Mouse (Mus musculus): ENCODE measurements around the gene Fkbp9. TPM values are rescaled to one million over a fixed set of nuclear protein-coding genes. Genes with fewer than 3 reads are reported as not detected.

The Fkbp9 gene
- polyA plus RNA-seq, 1 experiment, result 211 TPM

- Histone ChIP-seq H3K4me3 (ENCODE audit: low read depth, low read length) (no peak overlapping the region), H3K27me3 (ENCODE audit: control insufficient read depth, insufficient read depth, low read length, poor library complexity, severe bottlenecking) (no peaks in the 10 kb centered on the region), H3K9ac (ENCODE audit: low read depth, poor library complexity, severe bottlenecking) (no peak overlapping the region), H3K9me3 (replicated peaks; ENCODE audit: control insufficient read depth, insufficient read depth, low read length, poor library complexity, severe bottlenecking) (no peaks in the 10 kb centered on the region), H3K4me1 (ENCODE audit: control insufficient read depth, insufficient read depth, low read length) (no peaks in the 10 kb centered on the region), H3K36me3 (ENCODE audit: control insufficient read depth, insufficient read depth, low read length, poor library complexity, severe bottlenecking) (no peaks in the 10 kb centered on the region), H3K27ac (ENCODE audit: insufficient read depth, low read length) (no peak overlapping the region)
- TF ChIP-seq POLR2A (IDR thresholded peaks at IDR 0.05; ENCODE audit: insufficient read depth, low read length) (no peak), EP300 (IDR thresholded peaks at IDR 0.05; ENCODE audit: insufficient read depth, low read depth, low read length) (no peak), CTCF (IDR thresholded peaks at IDR 0.05; ENCODE audit: low read depth, low read length) (no peak)
Observed at GRCm38 (mm10) chr6:56919330-56920044, 87.6 kb downstream of the Fkbp9 start.

GRCm38 (mm10) chr6:56920222-56921092 is 88.6 kb downstream of the Fkbp9 start:
- TF ChIP-seq EP300 (IDR thresholded peaks at IDR 0.05; ENCODE audit: insufficient read depth, low read depth, low read length), result no peak
- no peak for TF ChIP-seq CTCF (IDR thresholded peaks at IDR 0.05; ENCODE audit: low read depth, low read length)
- H3K27ac ChIP-seq (ENCODE audit: insufficient read depth, low read length), result no peak overlapping the region
- H3K4me3 ChIP-seq (ENCODE audit: low read depth, low read length), result no peak overlapping the region
- H3K36me3 ChIP-seq (ENCODE audit: control insufficient read depth, insufficient read depth, low read length, poor library complexity, severe bottlenecking), result no peaks in the 10 kb centered on the region
- H3K4me1 ChIP-seq (ENCODE audit: control insufficient read depth, insufficient read depth, low read length), result no peaks in the 10 kb centered on the region
- no peaks in the 10 kb centered on the region for H3K27me3 ChIP-seq (ENCODE audit: control insufficient read depth, insufficient read depth, low read length, poor library complexity, severe bottlenecking)
- no peak overlapping the region for H3K9ac ChIP-seq (ENCODE audit: low read depth, poor library complexity, severe bottlenecking)
- H3K9me3 ChIP-seq (replicated peaks; ENCODE audit: control insufficient read depth, insufficient read depth, low read length, poor library complexity, severe bottlenecking), result no peaks in the 10 kb centered on the region; the same call in 1 of the 2 replicates

- no peaks in the 10 kb centered on the region for H3K36me3 ChIP-seq (ENCODE audit: control insufficient read depth, insufficient read depth, low read length, poor library complexity, severe bottlenecking)
- H3K4me1 ChIP-seq (ENCODE audit: control insufficient read depth, insufficient read depth, low read length), result no peaks in the 10 kb centered on the region
- TF ChIP-seq EP300 (IDR thresholded peaks at IDR 0.05; ENCODE audit: insufficient read depth, low read depth, low read length), result no peak
- TF ChIP-seq CTCF (IDR thresholded peaks at IDR 0.05; ENCODE audit: low read depth, low read length), result no peak
- TF ChIP-seq POLR2A (IDR thresholded peaks at IDR 0.05; ENCODE audit: insufficient read depth, low read length), result no peak
- peak overlapping the region; percentile 74 for H3K4me3 ChIP-seq (ENCODE audit: low read depth, low read length)
- H3K9me3 ChIP-seq (replicated peaks; ENCODE audit: control insufficient read depth, insufficient read depth, low read length, poor library complexity, severe bottlenecking), result no peaks in the 10 kb centered on the region; the same call in 1 of the 2 replicates
- H3K27ac ChIP-seq (ENCODE audit: insufficient read depth, low read length), result no peak overlapping the region
- H3K27me3 ChIP-seq (ENCODE audit: control insufficient read depth, insufficient read depth, low read length, poor library complexity, severe bottlenecking), result no peaks in the 10 kb centered on the region
- peak overlapping the region; percentile 46 for H3K9ac ChIP-seq (ENCODE audit: low read depth, poor library complexity, severe bottlenecking)
Observed at GRCm38 (mm10) chr6:56923331-56923725, 91.5 kb downstream of the Fkbp9 start.

- H3K9ac ChIP-seq (ENCODE audit: low read depth, poor library complexity, severe bottlenecking), result peak within 1 kb of the TSS; percentile 46
- no peaks in the 10 kb centered on the region for H3K4me1 ChIP-seq (ENCODE audit: control insufficient read depth, insufficient read depth, low read length)
- H3K27me3 ChIP-seq (ENCODE audit: control insufficient read depth, insufficient read depth, low read length, poor library complexity, severe bottlenecking), result no peaks in the 10 kb centered on the region
- peak within 1 kb of the TSS; percentile 66 for H3K27ac ChIP-seq (ENCODE audit: insufficient read depth, low read length)
- H3K4me3 ChIP-seq (ENCODE audit: low read depth, low read length), result peak within 1 kb of the TSS; percentile 85
- TF ChIP-seq EP300 (IDR thresholded peaks at IDR 0.05; ENCODE audit: insufficient read depth, low read depth, low read length) (no peak), CTCF (IDR thresholded peaks at IDR 0.05; ENCODE audit: low read depth, low read length) (no peak), POLR2A (IDR thresholded peaks at IDR 0.05; ENCODE audit: insufficient read depth, low read length) (no peak)
- no peaks in the 10 kb centered on the region for H3K36me3 ChIP-seq (ENCODE audit: control insufficient read depth, insufficient read depth, low read length, poor library complexity, severe bottlenecking)
- H3K9me3 ChIP-seq (replicated peaks; ENCODE audit: control insufficient read depth, insufficient read depth, low read length, poor library complexity, severe bottlenecking), result no peaks in the 10 kb centered on the region; the same call in 1 of the 2 replicates
Observed at GRCm38 (mm10) chr6:56923726-56924707, 92.2 kb downstream of the Fkbp9 start, which contains the start of the genes Nt5c3 and Vmn1r4. Nt5c3 (minus strand) TSS chr6:56923932. Vmn1r4 (plus strand) TSS chr6:56924015.

Other genes starting within 250 kb of the Fkbp9 start
- gene Lsm5, start 127.3 kb upstream of the Fkbp9 start, polyA plus RNA-seq (2011; ENCODE audit: insufficient read depth, insufficient read length, low read depth, missing spikeins), result 149 and 182 TPM in 2 replicates
- gene Avl9, start 117.2 kb upstream of the Fkbp9 start, polyA plus RNA-seq (2011; ENCODE audit: insufficient read depth, insufficient read length, low read depth, missing spikeins), result 23.8 and 26.2 TPM in 2 replicates
- 92.8 and 99.1 TPM in 2 replicates for gene Kbtbd2, start 34.2 kb upstream of the Fkbp9 start, polyA plus RNA-seq (2011; ENCODE audit: insufficient read depth, insufficient read length, low read depth, missing spikeins)
- 19.6 and 21.4 TPM in 2 replicates for gene Nt5c3, start 91.9 kb downstream of the Fkbp9 start, polyA plus RNA-seq (2011; ENCODE audit: insufficient read depth, insufficient read length, low read depth, missing spikeins)
- gene Vmn1r4, start 92.0 kb downstream of the Fkbp9 start, polyA plus RNA-seq (2011; ENCODE audit: insufficient read depth, insufficient read length, low read depth, missing spikeins), result 0.78 and 0.97 TPM in 2 replicates
- gene Vmn1r5, start 138.2 kb downstream of the Fkbp9 start, polyA plus RNA-seq (2011; ENCODE audit: insufficient read depth, insufficient read length, low read depth, missing spikeins), result not detected in 2 replicates
- gene Vmn1r6, start 165.2 kb downstream of the Fkbp9 start, polyA plus RNA-seq (2011; ENCODE audit: insufficient read depth, insufficient read length, low read depth, missing spikeins), result 0.14 TPM in 1 of 2 replicates, not detected in the other
- gene Vmn1r7, start 193.3 kb downstream of the Fkbp9 start, polyA plus RNA-seq (2011; ENCODE audit: insufficient read depth, insufficient read length, low read depth, missing spikeins), result not detected in 2 replicates
- gene Vmn1r8, start 200.2 kb downstream of the Fkbp9 start, polyA plus RNA-seq (2011; ENCODE audit: insufficient read depth, insufficient read length, low read depth, missing spikeins), result not detected in 2 replicates
- gene Vmn1r9, start 234.7 kb downstream of the Fkbp9 start, polyA plus RNA-seq (2011; ENCODE audit: insufficient read depth, insufficient read length, low read depth, missing spikeins), result not detected in 2 replicates